Mouse (Mus musculus) spleen, adult 2 months (tissue): Measurements from ENCODE around the gene Slc4a4.

Experiments
- CTCF ChIP-seq: fragments of 200-500 bp; IDR thresholded peaks from 2 replicates; pipeline ENCODE4 v1.5.1; 2011; ENCODE audit warnings: mild to moderate bottlenecking, inconsistent platforms; ENCODE audit not compliant: insufficient read depth, insufficient read length, insufficient replicate concordance; ENCODE audit errors: extremely low read depth
- POLR2A ChIP-seq: fragments of 200-500 bp; IDR thresholded peaks from 2 replicates; pipeline ENCODE4 v1.6.1; 2011; ENCODE audit warnings: low read depth, low read length, inconsistent platforms

DNA sequence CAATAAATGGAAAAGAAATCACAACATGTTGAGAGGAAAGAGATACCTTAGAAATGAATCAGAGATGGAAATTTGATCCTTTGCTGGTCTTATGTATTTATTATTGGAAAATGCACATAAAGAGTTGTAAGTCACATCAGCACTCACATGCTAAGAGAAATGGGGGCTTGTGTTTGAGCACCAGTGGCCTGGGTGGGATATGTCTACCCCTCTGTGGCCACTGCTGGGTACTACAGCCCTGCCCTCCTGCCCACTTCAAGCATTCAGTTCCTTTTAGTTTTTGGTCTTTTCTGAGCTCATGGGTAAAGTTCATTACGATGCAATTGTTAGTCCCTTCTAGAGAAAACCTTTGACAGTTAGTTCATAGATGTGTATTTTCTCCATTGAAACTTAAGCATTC, 335.0 kb downstream of the Slc4a4 start:
- TF ChIP-seq CTCF (peak; percentile 15; the same call in 1 of the 2 replicates), POLR2A (no peak)
